Mouse (Mus musculus) T-helper 1 cell (primary cell): ENCODE data around the gene Ndufa4l2.

ENCODE experiments used
- in situ Hi-C: fragments of 300-600 bp; cut with MboI, MseI; formaldehyde crosslinking; loops from one replicate; pipeline ENCODE4 v1.15.1; 2025; ENCODE audit warnings: high pct_unique_total_duplicates

Gene Ndufa4l2

GRCm38 (mm10) chr10:127563840-127564239, 49.1 kb downstream of the Ndufa4l2 start:
- in situ Hi-C loops: no loop called here

GRCm38 (mm10) chr10:127564301-127564700, 49.5 kb downstream of the Ndufa4l2 start:
- in situ Hi-C loops: no loop called here
